Mouse (Mus musculus) embryonic facial prominence, embryonic 15.5 days (tissue): ENCODE data around the gene Ralb. TPM values are rescaled to one million over a fixed set of nuclear protein-coding genes. Genes with fewer than 3 reads are reported as not detected.

Source experiments
- ATAC-seq: fragments of 200-750 bp; cut with Nextera tagmentation; 2 replicates; pipeline ENCODE4 v1.8.0; 2017; ENCODE audit warnings: low read depth, moderate TSS enrichment; ENCODE audit not compliant: insufficient number of reproducible peaks, low FRiP score, low TSS enrichment
- H3K27ac ChIP-seq: fragments of 300-500 bp; sonication (generic); replicated peaks from 2 replicates; pipeline ENCODE4 v1.5.1; 2015; ENCODE audit warnings: mild to moderate bottlenecking, inconsistent platforms
- H3K27me3 ChIP-seq: fragments of 300-500 bp; sonication (generic); 2 replicates; pipeline ENCODE4 v1.6.1; 2015; ENCODE audit warnings: inconsistent platforms
- H3K36me3 ChIP-seq: fragments of 300-500 bp; sonication (generic); 2 replicates; pipeline ENCODE4 v1.6.1; 2015; ENCODE audit warnings: mild to moderate bottlenecking, inconsistent platforms
- H3K4me1 ChIP-seq: fragments of 300-500 bp; sonication (generic); 2 replicates; pipeline ENCODE4 v1.6.1; 2015; ENCODE audit warnings: inconsistent platforms
- H3K4me2 ChIP-seq: fragments of 300-500 bp; sonication (generic); replicated peaks from 2 replicates; pipeline ENCODE4 v1.6.1; 2015; ENCODE audit warnings: mild to moderate bottlenecking, inconsistent platforms
- H3K4me3 ChIP-seq: fragments of 300-500 bp; sonication (generic); replicated peaks from 2 replicates; pipeline ENCODE4 v1.5.1; 2015; ENCODE audit warnings: mild to moderate bottlenecking, inconsistent platforms
- H3K9ac ChIP-seq: fragments of 300-500 bp; sonication (generic); 2 replicates; pipeline ENCODE4 v1.6.1; 2015; ENCODE audit warnings: inconsistent platforms
- H3K9me3 ChIP-seq: fragments of 300-500 bp; sonication (generic); replicated peaks from 2 replicates; pipeline ENCODE4 v1.6.1; 2016; ENCODE audit warnings: inconsistent platforms
- WGBS: fragments of 180-500 bp; shearing (Covaris S2); methylation state at CpG from one replicate; pipeline ENCODE4 v1.1.7; 2015; 5-methylcytosine and 5-hydroxymethylcytosine counted together
- polyA plus RNA-seq: library from polyadenylated mRNA; unstranded; fragments of >200 nt; fragmentation: Nextera tagmentation; extraction: Ambion mirVana; gene quantifications from 2 replicates; pipeline ENCODE4 v1.2.1, GENCODE M21; 2015

Ralb gene
- polyA plus RNA-seq, 1 experiment from 2014 or later, result 119 TPM

GRCm38 (mm10) chr1:119446753-119447283 lies 57.8 kb downstream of the Ralb start:
- no peaks in the 10 kb centered on the region for H3K36me3 ChIP-seq
- no peak for ATAC-seq
- no peak overlapping the region for H3K4me2 ChIP-seq
- H3K4me1 ChIP-seq, result no peaks in the 10 kb centered on the region
- 59% methylated on average over 10 of the region's 10 CpGs for WGBS
- H3K9me3 ChIP-seq, result no peaks in the 10 kb centered on the region
- no peak overlapping the region for H3K9ac ChIP-seq
- no peak overlapping the region for H3K27ac ChIP-seq
- H3K27me3 ChIP-seq, result no peaks in the 10 kb centered on the region
- no peak overlapping the region for H3K4me3 ChIP-seq

GRCm38 (mm10) chr1:119443591-119444350 lies 60.8 kb downstream of the Ralb start:
- ATAC-seq, result no peak
- 85% methylated on average over 21 of the region's 21 CpGs for WGBS
- H3K4me3 ChIP-seq, result no peak overlapping the region
- no peak overlapping the region for H3K9ac ChIP-seq
- H3K4me2 ChIP-seq, result no peak overlapping the region
- no peaks in the 10 kb centered on the region for H3K27me3 ChIP-seq
- H3K9me3 ChIP-seq, result no peaks in the 10 kb centered on the region
- H3K27ac ChIP-seq, result no peak overlapping the region
- no peaks in the 10 kb centered on the region for H3K36me3 ChIP-seq
- H3K4me1 ChIP-seq, result no peaks in the 10 kb centered on the region

- H3K4me1 ChIP-seq, result no peaks in the 10 kb centered on the region
Observed at GRCm38 (mm10) chr1:119442901-119443300, 61.7 kb downstream of the Ralb start.

GRCm38 (mm10) chr1:119438105-119438637 lies 66.4 kb downstream of the Ralb start:
- no peak overlapping the region for H3K4me3 ChIP-seq
- no peaks in the 10 kb centered on the region for H3K36me3 ChIP-seq
- no peaks in the 10 kb centered on the region for H3K27me3 ChIP-seq
- no peak overlapping the region for H3K9ac ChIP-seq
- H3K27ac ChIP-seq, result no peak overlapping the region
- no peak overlapping the region for H3K4me2 ChIP-seq
- H3K9me3 ChIP-seq, result no peaks in the 10 kb centered on the region
- H3K4me1 ChIP-seq, result no peaks in the 10 kb centered on the region
- 90% methylated on average over 9 of the region's 9 CpGs for WGBS
- ATAC-seq, result no peak

More at GRCm38 (mm10) chr1:119442901-119443300, 61.7 kb downstream of the Ralb start:
- Histone ChIP-seq H3K4me2 (no peak overlapping the region), H3K27ac (no peak overlapping the region), H3K27me3 (no peaks in the 10 kb centered on the region), H3K36me3 (no peaks in the 10 kb centered on the region), H3K4me3 (no peak overlapping the region), H3K9ac (no peak overlapping the region), H3K9me3 (no peaks in the 10 kb centered on the region)
- 88% methylated on average over 9 of the region's 9 CpGs for WGBS
- ATAC-seq, result no peak

- 59% methylated on average over 6 of the region's 6 CpGs for WGBS
- Histone ChIP-seq H3K27me3 (no peaks in the 10 kb centered on the region), H3K9me3 (no peaks in the 10 kb centered on the region), H3K9ac (no peak overlapping the region), H3K36me3 (no peaks in the 10 kb centered on the region), H3K4me2 (no peak overlapping the region), H3K4me3 (no peak overlapping the region), H3K27ac (no peak overlapping the region), H3K4me1 (no peaks in the 10 kb centered on the region)
- ATAC-seq, result no peak
Observed at GRCm38 (mm10) chr1:119437401-119437800, 67.2 kb downstream of the Ralb start.

GRCm38 (mm10) chr1:119424141-119424860 lies 80.3 kb downstream of the Ralb start:
- Histone ChIP-seq H3K27ac (no peak overlapping the region), H3K36me3 (no peaks in the 10 kb centered on the region), H3K4me3 (no peak overlapping the region), H3K9me3 (no peaks in the 10 kb centered on the region), H3K27me3 (peaks cover 59% of the 10 kb centered on the region), H3K4me2 (no peak overlapping the region), H3K9ac (no peak overlapping the region), H3K4me1 (peaks cover 30% of the 10 kb centered on the region)
- no peak for ATAC-seq
- WGBS, result 32% methylated on average over 6 of the region's 6 CpGs

GRCm38 (mm10) chr1:119423510-119423909 lies 81.1 kb downstream of the Ralb start:
- WGBS, result 5% methylated on average over 14 of the region's 14 CpGs
- ATAC-seq, result no peak
- H3K9ac ChIP-seq, result no peak overlapping the region
- H3K4me2 ChIP-seq, result no peak overlapping the region
- peaks cover 66% of the 10 kb centered on the region for H3K27me3 ChIP-seq
- no peak overlapping the region for H3K27ac ChIP-seq
- no peak overlapping the region for H3K4me3 ChIP-seq
- no peaks in the 10 kb centered on the region for H3K36me3 ChIP-seq
- no peaks in the 10 kb centered on the region for H3K9me3 ChIP-seq
- peaks cover 33% of the 10 kb centered on the region for H3K4me1 ChIP-seq

GRCm38 (mm10) chr1:119422460-119423015 lies 82.1 kb downstream of the Ralb start:
- Histone ChIP-seq H3K4me1 (peaks cover 40% of the 10 kb centered on the region), H3K4me2 (peak overlapping the region; percentile 99), H3K36me3 (no peaks in the 10 kb centered on the region), H3K27me3 (peaks cover 76% of the 10 kb centered on the region), H3K9me3 (no peaks in the 10 kb centered on the region), H3K4me3 (peak overlapping the region; percentile 66), H3K27ac (no peak overlapping the region), H3K9ac (peak overlapping the region; percentile 45; the same call in 1 of the 2 replicates)
- WGBS, result 1% methylated on average over 31 of the region's 32 CpGs
- no peak for ATAC-seq

GRCm38 (mm10) chr1:119421576-119422421 lies 82.8 kb downstream of the Ralb start, which contains the start of gene Inhbb:
Gene Inhbb, minus strand, starts transcription at chr1:119422248.
- Histone ChIP-seq H3K9me3 (no peaks in the 10 kb centered on the region), H3K36me3 (no peaks in the 10 kb centered on the region), H3K4me3 (peak within 1 kb of the TSS; percentile 66), H3K4me1 (peaks cover 41% of the 10 kb centered on the region), H3K27me3 (peaks cover 84% of the 10 kb centered on the region), H3K27ac (no peak within 1 kb of the TSS), H3K9ac (peak within 1 kb of the TSS; percentile 45), H3K4me2 (peak within 1 kb of the TSS; percentile 99)
- ATAC-seq, result peak; percentile 8; the same call in 1 of the 2 replicates
- under 1% methylated on average over 66 of the region's 92 CpGs for WGBS

GRCm38 (mm10) chr1:119420984-119421575 lies 83.5 kb downstream of the Ralb start:
- Histone ChIP-seq H3K27ac (no peak overlapping the region), H3K9me3 (no peaks in the 10 kb centered on the region), H3K4me2 (peak overlapping the region; percentile 99), H3K9ac (peak overlapping the region; percentile 45), H3K4me1 (peaks cover 41% of the 10 kb centered on the region), H3K36me3 (no peaks in the 10 kb centered on the region), H3K4me3 (peak overlapping the region; percentile 66), H3K27me3 (peaks cover 89% of the 10 kb centered on the region)
- ATAC-seq, result 0 out of 2 replicates have a peak, but pooled peaks have one; percentile 48
- WGBS, result 0% methylated on average over 47 of the region's 78 CpGs
